Mouse (Mus musculus) hindbrain, postnatal 0 days (tissue): ENCODE measurements around the gene Sephs1. TPM values are rescaled to one million over a fixed set of nuclear protein-coding genes. Genes with fewer than 3 reads are reported as not detected.
"Not testable (repeated sequence)": the region's sequence is repeated elsewhere in the genome, so short reads cannot be mapped to it uniquely, and the experiment has no call there.

Source experiments
- ATAC-seq: fragments of 200-750 bp; cut with Nextera tagmentation; 2 replicates; pipeline ENCODE4 v1.8.0; 2017; ENCODE audit warnings: mild to moderate bottlenecking, moderate TSS enrichment, moderate library complexity
- DNase-seq: peaks from one replicate; pipeline ENCODE4 v3.0.0-alpha.2; 2015; ENCODE audit warnings: low spot score
- H3K27ac ChIP-seq: fragments of 300-500 bp; sonication (generic); 2 replicates; pipeline ENCODE4 v1.5.1; 2014; ENCODE audit warnings: mild to moderate bottlenecking
- H3K27me3 ChIP-seq: fragments of 300-500 bp; sonication (generic); 2 replicates; pipeline ENCODE4 v1.6.1; 2014; ENCODE audit warnings: low read length, mixed read lengths; ENCODE audit not compliant: insufficient read depth
- H3K36me3 ChIP-seq: fragments of 300-500 bp; sonication (generic); 2 replicates; pipeline ENCODE4 v1.6.1; 2014; ENCODE audit warnings: low read length, mixed read lengths; ENCODE audit not compliant: insufficient read depth
- H3K4me1 ChIP-seq: fragments of 300-500 bp; sonication (generic); 2 replicates; pipeline ENCODE4 v1.6.1; 2014; ENCODE audit warnings: antibody characterized with exemption, low read length, mixed read lengths; ENCODE audit not compliant: insufficient read depth
- H3K4me2 ChIP-seq: fragments of 300-500 bp; sonication (generic); 2 replicates; pipeline ENCODE4 v1.6.1; 2014; ENCODE audit warnings: low read depth, mild to moderate bottlenecking, low read length, moderate library complexity, mixed read lengths
- H3K4me3 ChIP-seq: fragments of 300-500 bp; sonication (generic); 2 replicates; pipeline ENCODE4 v1.5.1; 2014; ENCODE audit warnings: low read length
- H3K9ac ChIP-seq: fragments of 300-500 bp; sonication (generic); replicated peaks from 2 replicates; pipeline ENCODE4 v1.6.1; 2014; ENCODE audit warnings: mild to moderate bottlenecking, low read length, moderate library complexity, mixed read lengths
- H3K9me3 ChIP-seq: fragments of 300-500 bp; sonication (generic); 2 replicates; pipeline ENCODE4 v1.6.1; 2016; ENCODE audit warnings: low read length, mixed read lengths
- CTCF ChIP-seq: IDR thresholded peaks from 2 replicates; pipeline ENCODE4 v1.5.1; 2016; ENCODE audit warnings: antibody characterized with exemption, control low read depth, low read depth
- WGBS: fragments of 180-500 bp; shearing (Covaris S2); extraction: QIAGEN DNeasy Blood & Tissue Kit; methylation state at CpG from one replicate; pipeline ENCODE4 v1.1.7; 2014; 5-methylcytosine and 5-hydroxymethylcytosine counted together
- polyA plus RNA-seq: library from polyadenylated mRNA; unstranded; fragments of >200 nt; fragmentation: Nextera tagmentation; extraction: Ambion mirVana; gene quantifications from 2 replicates; pipeline ENCODE4 v1.2.1, GENCODE M21; 2015
- total RNA-seq: library from RNA; depleted of rRNA; stranded (reverse); fragments of >200 nt; gene quantifications from 2 replicates; pipeline ENCODE4 v1.2.3, GENCODE M21; 2014; rRNA removed

Gene Sephs1
- total and polyA plus RNA-seq, 2 experiments from 2014 or later: 43.8 to 75.6 TPM

DNA sequence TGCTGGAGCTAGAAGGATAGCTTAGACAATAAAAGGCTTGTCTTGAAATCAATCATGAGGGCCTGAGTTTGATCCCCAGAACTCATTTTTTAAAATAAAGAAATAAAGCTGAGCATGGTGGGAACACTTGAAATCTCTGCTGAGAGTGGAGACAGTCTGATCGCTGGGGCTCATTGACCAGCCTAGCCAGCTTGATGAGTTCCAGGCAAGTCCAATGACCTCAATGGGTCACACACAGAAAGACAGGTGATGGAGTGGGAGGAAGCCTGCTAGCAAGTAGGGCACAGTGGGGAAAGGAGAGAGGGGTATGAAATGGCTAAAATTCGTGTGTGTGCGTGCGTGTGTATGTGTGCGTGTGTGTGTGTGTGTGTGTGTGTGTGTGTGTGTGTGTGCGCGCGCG lies 53.2 kb downstream of the Sephs1 start:
- H3K4me1 ChIP-seq: no peaks in the 10 kb centered on the region
- no peak overlapping the region for H3K4me2 ChIP-seq
- no peak for TF ChIP-seq CTCF
- no peak overlapping the region for H3K9ac ChIP-seq
- no peak overlapping the region for H3K4me3 ChIP-seq
- H3K27ac ChIP-seq: no peak overlapping the region
- no peak for ATAC-seq
- DNase-seq: no peak
- 96% methylated on average over 9 of the region's 9 CpGs for WGBS
- H3K27me3 ChIP-seq: no peaks in the 10 kb centered on the region
- no peaks in the 10 kb centered on the region for H3K9me3 ChIP-seq
- peaks cover 31% of the 10 kb centered on the region; the same call in 1 of the 2 replicates for H3K36me3 ChIP-seq

DNA sequence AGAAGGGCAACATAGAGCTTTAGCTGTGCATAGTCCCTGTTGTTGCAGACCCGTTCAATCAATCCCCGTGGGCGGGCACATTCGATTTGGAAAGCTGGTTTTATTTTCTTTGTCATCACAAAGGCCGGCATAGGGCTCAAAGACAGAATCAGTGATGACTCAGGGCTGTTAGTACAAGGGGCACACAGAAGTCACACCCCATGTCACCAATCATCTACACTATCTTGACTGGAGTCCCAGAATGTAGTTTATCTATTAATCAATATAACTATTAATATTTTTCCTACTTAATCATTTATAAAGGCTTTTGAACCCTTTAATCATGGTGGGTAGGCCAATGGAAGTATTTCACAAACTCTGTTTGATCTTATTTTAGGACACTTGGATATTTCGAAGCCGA lies 56.6 kb downstream of the Sephs1 start:
- WGBS: 93% methylated on average over 7 of the region's 7 CpGs
- ATAC-seq (no peak), DNase-seq (no peak)
- H3K9ac ChIP-seq: no peak overlapping the region
- no peaks in the 10 kb centered on the region for H3K27me3 ChIP-seq
- no peak overlapping the region for H3K27ac ChIP-seq
- no peak overlapping the region for H3K4me3 ChIP-seq
- H3K36me3 ChIP-seq: peaks cover 18% of the 10 kb centered on the region; the same call in 1 of the 2 replicates
- no peak overlapping the region for H3K4me2 ChIP-seq
- H3K9me3 ChIP-seq: no peaks in the 10 kb centered on the region
- TF ChIP-seq CTCF: no peak
- H3K4me1 ChIP-seq: no peaks in the 10 kb centered on the region

DNA sequence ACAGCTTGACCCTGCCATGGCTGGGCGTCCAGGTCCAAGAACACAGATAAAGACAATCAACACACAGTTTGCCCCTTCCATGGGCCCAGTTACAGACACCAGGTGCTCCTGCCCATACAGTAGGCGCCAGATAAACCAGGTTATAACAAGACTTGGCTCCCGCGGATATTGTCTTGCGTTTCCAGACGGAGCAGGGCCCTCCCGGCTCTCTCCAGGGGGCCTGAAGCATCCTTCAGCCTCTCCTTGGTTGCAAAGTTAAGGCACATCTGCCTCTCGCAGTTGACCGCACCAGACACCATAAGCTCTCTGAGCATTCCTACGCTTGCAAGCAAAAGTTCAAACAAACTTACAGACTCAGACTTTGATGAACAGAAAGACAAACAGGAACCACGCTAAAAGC lies 59.5 kb downstream of the Sephs1 start:
- ATAC-seq (no peak), DNase-seq (no peak)
- no peak for TF ChIP-seq CTCF
- H3K4me2 ChIP-seq: no peak overlapping the region
- H3K9me3 ChIP-seq: 0 out of 2 replicates have a peak, but pooled peaks cover 4% of the 10 kb centered on the region
- H3K4me3 ChIP-seq: no peak overlapping the region
- 90% methylated on average over 11 of the region's 11 CpGs for WGBS
- peaks cover 18% of the 10 kb centered on the region; the same call in 1 of the 2 replicates for H3K36me3 ChIP-seq
- H3K27ac ChIP-seq: no peak overlapping the region
- no peak overlapping the region for H3K9ac ChIP-seq
- no peaks in the 10 kb centered on the region for H3K27me3 ChIP-seq
- no peaks in the 10 kb centered on the region for H3K4me1 ChIP-seq

DNA sequence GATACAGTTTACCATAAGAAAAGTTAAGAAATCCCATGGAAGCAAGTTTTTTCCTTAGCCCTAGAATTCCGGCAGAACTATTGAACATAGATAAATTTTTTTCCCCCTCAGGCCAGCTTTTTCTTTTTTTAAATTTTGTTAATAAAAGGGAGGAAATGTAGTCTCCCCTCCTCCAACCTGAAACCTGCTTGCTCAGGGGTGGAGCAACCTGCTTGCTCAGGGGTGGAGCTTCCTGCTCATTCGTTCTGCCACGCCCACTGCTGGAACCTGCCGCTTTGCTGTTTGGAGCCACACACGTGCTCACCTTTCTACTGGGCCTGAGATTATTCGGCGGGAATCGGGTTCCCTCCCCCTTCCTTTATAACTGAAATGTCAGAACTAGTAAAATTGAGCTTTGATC lies 68.3 kb downstream of the Sephs1 start:
- WGBS: 79% methylated on average over 5 of the region's 8 CpGs

DNA sequence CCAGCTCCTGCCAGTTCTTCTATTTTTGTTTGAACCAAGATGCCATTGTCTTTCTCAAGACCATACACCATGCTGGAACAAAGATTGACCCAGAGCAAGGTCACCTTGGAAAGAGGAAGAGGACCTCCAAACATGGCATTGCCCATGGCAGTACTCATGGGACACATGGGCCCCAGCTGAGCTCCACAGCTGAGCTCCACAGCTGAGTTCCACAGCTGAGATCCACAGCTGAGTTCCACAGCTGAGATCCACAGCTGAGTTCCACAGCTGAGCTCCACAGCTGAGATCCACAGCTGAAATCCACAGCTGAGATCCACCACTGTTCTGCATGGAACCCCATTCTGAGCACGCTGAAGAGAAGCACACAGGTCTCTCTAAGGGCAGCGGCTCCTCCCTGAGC lies 69.6 kb downstream of the Sephs1 start:
- TF ChIP-seq CTCF: no peak
- 94% methylated on average over 2 of the region's 2 CpGs for WGBS
- no peak for ATAC-seq
- Histone ChIP-seq H3K27me3 (no peaks in the 10 kb centered on the region), H3K27ac (no peak overlapping the region), H3K36me3 (no peaks in the 10 kb centered on the region), H3K4me2 (no peak overlapping the region), H3K4me1 (no peaks in the 10 kb centered on the region), H3K4me3 (no peak overlapping the region), H3K9ac (no peak overlapping the region), H3K9me3 (no peaks in the 10 kb centered on the region)
- no peak for DNase-seq

More for the DNA sequence above, 68.3 kb downstream of the Sephs1 start:
- not testable (repeated sequence) for H3K4me1 ChIP-seq, H3K4me2 ChIP-seq, H3K36me3 ChIP-seq, H3K9ac ChIP-seq, H3K4me3 ChIP-seq, H3K27me3 ChIP-seq, DNase-seq, H3K9me3 ChIP-seq, ATAC-seq, H3K27ac ChIP-seq

DNA sequence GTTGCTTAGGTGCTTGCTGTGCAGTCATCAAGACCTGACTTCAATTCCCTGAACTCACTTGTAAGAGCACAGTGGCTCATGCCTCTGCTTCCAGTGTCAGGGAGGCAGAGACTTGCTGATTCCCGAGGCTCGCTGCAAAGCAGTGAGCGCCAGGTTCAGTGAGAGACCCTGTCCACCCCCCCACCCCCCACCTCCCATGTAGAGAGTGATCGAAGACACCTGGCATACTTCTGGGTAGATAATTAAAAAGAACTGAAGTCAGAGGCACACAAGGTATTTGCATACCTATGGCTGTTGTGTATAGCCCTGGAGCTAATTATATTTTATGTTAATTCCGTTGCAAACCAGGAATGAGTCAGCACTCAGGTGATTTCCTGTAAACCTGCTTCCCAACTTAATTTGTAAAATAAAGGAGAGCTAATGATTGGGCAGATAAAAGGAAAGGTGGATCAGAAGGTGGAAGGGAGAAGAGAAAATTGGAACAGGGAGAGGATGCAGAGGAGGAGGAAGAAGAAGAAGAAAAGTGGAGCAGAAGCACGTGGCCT lies 72.9 kb downstream of the Sephs1 start:
- Histone ChIP-seq H3K4me2 (no peak overlapping the region), H3K4me1 (no peaks in the 10 kb centered on the region), H3K27me3 (no peaks in the 10 kb centered on the region), H3K27ac (no peak overlapping the region), H3K36me3 (no peaks in the 10 kb centered on the region), H3K4me3 (no peak overlapping the region), H3K9ac (no peak overlapping the region), H3K9me3 (no peaks in the 10 kb centered on the region)
- ATAC-seq (no peak), DNase-seq (no peak)
- WGBS: 87% methylated on average over 6 of the region's 6 CpGs
- TF ChIP-seq CTCF: no peak

DNA sequence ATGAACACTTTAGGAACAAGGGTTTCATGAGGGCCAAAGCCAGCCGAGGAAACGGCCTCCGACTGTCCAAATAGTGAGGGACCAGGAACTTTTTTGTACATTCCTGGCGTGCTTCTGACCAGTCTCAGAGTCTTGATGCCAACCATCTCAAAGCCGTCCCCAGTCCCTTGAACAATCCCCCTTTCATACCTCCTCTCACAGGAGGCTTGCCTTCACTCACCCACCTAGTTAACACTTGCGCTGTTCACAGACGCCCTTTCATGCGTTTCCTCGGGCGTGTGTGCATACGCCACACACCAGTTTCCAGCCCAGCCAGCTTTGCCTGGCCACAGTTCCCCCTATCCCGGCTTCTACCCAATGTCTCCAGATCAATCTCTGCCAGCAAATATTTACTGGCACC lies 76.7 kb downstream of the Sephs1 start:
- no peak for TF ChIP-seq CTCF
- H3K9me3 ChIP-seq: no peaks in the 10 kb centered on the region
- H3K36me3 ChIP-seq: no peaks in the 10 kb centered on the region
- ATAC-seq (no peak), DNase-seq (no peak)
- no peak overlapping the region for H3K27ac ChIP-seq
- H3K4me2 ChIP-seq: no peak overlapping the region
- WGBS: 81% methylated on average over 12 of the region's 12 CpGs
- no peaks in the 10 kb centered on the region for H3K27me3 ChIP-seq
- no peaks in the 10 kb centered on the region for H3K4me1 ChIP-seq
- no peak overlapping the region for H3K4me3 ChIP-seq
- H3K9ac ChIP-seq: no peak overlapping the region

Other genes starting within 250 kb of the Sephs1 start
- gene Prpf18, start 229.5 kb upstream of the Sephs1 start, total RNA-seq: 23.4 and 26.7 TPM in 2 replicates
- 27.1 and 28.9 TPM in 2 replicates for gene Prpf18, start 229.5 kb upstream of the Sephs1 start, polyA plus RNA-seq
- gene Bend7, start 163.7 kb upstream of the Sephs1 start, total RNA-seq: 7.2 and 7.9 TPM in 2 replicates
- 4.7 and 5.6 TPM in 2 replicates for gene Bend7, start 163.7 kb upstream of the Sephs1 start, polyA plus RNA-seq
- 74.6 and 78.4 TPM in 2 replicates for gene Phyh, start 37.5 kb downstream of the Sephs1 start, total RNA-seq
- gene Phyh, start 37.5 kb downstream of the Sephs1 start, polyA plus RNA-seq: 127 and 133 TPM in 2 replicates
- gene Ucma, start 94.6 kb downstream of the Sephs1 start, total RNA-seq: 11.9 and 13.2 TPM in 2 replicates
- gene Ucma, start 94.6 kb downstream of the Sephs1 start, polyA plus RNA-seq: 5.3 and 6.2 TPM in 2 replicates
- 4.9 and 7.7 TPM in 2 replicates for gene Mcm10, start 131.2 kb downstream of the Sephs1 start, total RNA-seq
- gene Mcm10, start 131.2 kb downstream of the Sephs1 start, polyA plus RNA-seq: 3.9 and 4.8 TPM in 2 replicates
- gene Optn, start 182.5 kb downstream of the Sephs1 start, total RNA-seq: 31.2 and 39.3 TPM in 2 replicates
- 38.3 and 39.2 TPM in 2 replicates for gene Optn, start 182.5 kb downstream of the Sephs1 start, polyA plus RNA-seq